Mouse (Mus musculus) naive thymus-derived CD4-positive, alpha-beta T cell, adult 5 months (primary cell): ENCODE measurements around the gene Eya3. TPM values are rescaled to one million over a fixed set of nuclear protein-coding genes. Genes with fewer than 3 reads are reported as not detected.

Experiments
- polyA plus RNA-seq: library from polyadenylated mRNA; unstranded; fragments of 100-300 nt; shearing (Covaris generic); gene quantifications from one replicate; pipeline ENCODE4 v1.2.1, GENCODE M21; 2017

Gene Eya3
- polyA plus RNA-seq, result 59.9 TPM

DNA sequence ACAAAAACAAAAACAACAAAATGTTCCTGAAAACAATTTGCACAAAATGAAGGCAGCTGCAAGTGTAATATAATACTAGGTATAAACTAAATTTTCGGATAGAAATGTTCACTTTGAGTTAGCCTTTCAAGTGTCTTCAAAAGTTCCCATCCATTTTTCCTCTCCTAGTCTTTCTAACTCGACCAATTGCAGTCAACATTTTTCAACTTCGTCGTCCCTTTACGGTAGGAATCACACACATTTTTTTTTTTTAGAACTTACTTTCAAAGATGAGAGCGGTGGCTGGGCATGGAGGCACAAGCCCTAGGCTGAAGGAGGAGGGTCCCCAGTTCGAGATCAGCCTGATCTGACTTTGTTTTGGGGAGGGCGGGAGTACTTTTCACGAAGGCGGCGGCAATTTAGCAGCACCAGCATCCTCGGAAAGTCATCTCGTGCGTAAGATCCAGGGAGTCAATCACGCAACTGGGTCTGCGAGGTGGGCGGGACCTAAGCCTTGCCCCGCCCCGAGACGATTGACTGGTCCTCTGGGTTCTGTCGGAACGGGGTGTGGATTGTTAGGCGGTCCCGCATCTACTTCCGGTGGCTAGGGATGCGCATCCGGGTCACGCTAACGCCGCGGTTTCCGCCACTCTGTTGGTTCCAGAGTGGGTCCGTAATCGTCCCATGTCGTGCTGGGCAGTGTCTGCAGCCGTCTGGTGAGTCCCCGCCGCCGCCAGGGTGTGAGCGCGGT, at the start of gene Eya3:
Gene Eya3, plus strand, starts transcription at position 527 of the 730 bp plus-strand sequence.

DNA sequence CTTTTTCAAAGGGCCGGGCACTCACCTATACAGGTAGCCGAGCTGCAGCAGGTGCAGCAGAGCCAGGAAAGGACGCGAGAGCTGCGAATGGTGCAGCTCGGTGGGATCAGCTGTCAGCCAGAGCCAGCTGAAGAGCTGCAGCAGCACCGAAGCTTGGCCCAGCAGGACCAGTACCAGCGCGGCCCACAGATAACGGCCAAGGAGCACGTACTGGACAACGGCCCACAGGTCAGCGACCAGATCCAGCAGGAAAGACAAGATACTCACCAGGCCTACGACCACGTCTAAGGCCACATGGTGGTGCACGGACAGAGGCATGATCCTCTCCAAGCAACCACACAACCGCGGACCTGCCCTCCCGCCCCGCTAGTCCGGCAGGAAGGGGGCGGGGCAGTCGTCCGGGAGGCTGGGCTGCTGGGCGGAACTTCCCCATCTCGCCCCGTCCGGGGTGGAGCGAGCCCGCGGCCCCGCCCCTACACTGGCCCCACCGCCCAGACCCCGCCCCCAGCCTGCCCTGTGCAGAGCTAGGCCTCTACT, 93.4 kb downstream of the Eya3 start, which contains the start of gene Xkr8:
Gene Xkr8, minus strand, starts transcription at position 399 of the 537 bp plus-strand sequence.

DNA sequence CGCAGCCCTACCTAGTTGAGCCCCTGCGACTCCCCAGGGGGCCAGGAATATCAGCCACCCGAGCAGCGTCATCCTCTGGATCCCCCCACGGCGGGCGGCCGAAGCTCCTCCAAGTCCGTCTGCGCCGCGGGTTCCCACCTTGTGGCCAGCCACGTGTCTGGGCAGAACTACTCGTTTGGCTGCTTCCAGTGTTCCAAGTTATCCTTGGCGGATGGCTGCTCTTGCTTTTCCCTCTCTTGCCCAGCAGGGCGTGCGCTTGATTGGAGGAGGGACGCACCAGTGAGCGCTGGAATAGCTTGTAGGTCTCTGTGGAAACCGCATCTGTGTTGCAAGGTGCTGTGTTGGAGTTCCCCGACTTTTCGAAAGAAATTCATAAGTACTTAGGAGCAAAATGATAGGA, 118.2 kb downstream of the Eya3 start, which contains the start of gene Smpdl3b:
Gene Smpdl3b, minus strand, starts transcription at position 279 of the 400 bp plus-strand sequence.

DNA sequence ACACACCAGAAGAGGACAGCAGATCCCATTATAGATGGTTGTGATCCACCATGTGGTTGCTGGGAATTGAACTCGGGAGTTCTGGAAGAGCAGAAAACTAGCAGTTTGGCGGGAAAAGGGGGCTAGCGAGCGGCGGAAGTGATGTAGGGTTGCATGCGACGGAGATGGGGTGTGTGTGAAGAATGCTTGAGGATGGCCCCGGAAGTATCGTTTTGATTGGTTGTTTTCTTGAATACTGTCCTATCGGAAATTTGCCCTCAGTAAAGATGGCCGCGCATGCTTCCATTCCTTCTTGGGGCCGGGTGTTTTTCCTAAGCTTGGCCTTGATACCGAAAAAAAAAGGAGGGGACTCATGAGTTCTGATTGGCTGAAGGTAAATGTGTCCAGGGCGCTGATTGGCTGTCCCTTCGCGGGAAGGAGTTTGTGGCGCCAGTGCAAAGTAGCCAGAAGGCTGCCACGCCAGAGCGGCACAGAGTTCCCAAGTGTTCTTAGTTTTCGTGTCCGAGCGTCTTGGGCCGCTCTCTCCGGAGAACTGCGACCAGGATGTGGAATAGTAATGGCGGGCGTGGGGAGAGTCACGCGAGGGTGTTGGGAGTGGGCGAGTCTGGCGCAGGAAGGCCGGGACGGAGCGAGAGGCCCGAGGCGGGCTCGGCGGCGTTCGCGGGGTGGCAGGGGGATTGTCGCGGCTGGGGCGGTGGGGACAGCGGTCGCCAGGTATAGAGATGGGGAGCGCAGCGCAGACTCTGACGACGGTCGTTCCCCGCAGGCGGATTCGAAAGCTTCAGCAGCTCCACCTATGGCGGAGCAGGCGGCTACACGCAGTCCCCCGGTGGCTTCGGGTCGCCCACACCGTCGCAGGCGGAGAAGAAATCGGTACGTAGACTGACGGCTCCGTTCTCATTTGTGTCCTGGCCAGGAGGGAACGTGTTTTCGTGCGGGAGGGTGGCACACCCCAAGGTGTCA, 129.4 kb downstream of the Eya3 start, which contains the start of gene Rpa2:
Gene Rpa2, plus strand, starts transcription at position 419 of the 963 bp plus-strand sequence.

Other genes starting within 250 kb of the Eya3 start
- 3.0 TPM for gene Phactr4, start 216.5 kb upstream of the Eya3 start, polyA plus RNA-seq
- gene Med18, start 175.1 kb upstream of the Eya3 start, polyA plus RNA-seq, result 14.0 TPM
- gene Sesn2, start 128.5 kb upstream of the Eya3 start, polyA plus RNA-seq, result 18.6 TPM
- 75.0 TPM for gene Atpif1, start 105.3 kb upstream of the Eya3 start, polyA plus RNA-seq
- gene Dnajc8, start 103.4 kb upstream of the Eya3 start, polyA plus RNA-seq, result 233 TPM
- gene Ptafr, start 74.9 kb upstream of the Eya3 start, polyA plus RNA-seq, result not detected
- 0.41 TPM for gene Xkr8, start 93.6 kb downstream of the Eya3 start, polyA plus RNA-seq
- gene Smpdl3b, start 118.3 kb downstream of the Eya3 start, polyA plus RNA-seq, result 0.34 TPM
- 65.4 TPM for gene Rpa2, start 129.3 kb downstream of the Eya3 start, polyA plus RNA-seq
- gene Themis2, start 157.4 kb downstream of the Eya3 start, polyA plus RNA-seq, result 0.22 TPM
- 39.6 TPM for gene Ppp1r8, start 204.2 kb downstream of the Eya3 start, polyA plus RNA-seq
- 22.3 TPM for gene Stx12, start 245.5 kb downstream of the Eya3 start, polyA plus RNA-seq